Comparison of ENCODE assay signal across 22 mouse cellular contexts in the genomic region with DNA sequence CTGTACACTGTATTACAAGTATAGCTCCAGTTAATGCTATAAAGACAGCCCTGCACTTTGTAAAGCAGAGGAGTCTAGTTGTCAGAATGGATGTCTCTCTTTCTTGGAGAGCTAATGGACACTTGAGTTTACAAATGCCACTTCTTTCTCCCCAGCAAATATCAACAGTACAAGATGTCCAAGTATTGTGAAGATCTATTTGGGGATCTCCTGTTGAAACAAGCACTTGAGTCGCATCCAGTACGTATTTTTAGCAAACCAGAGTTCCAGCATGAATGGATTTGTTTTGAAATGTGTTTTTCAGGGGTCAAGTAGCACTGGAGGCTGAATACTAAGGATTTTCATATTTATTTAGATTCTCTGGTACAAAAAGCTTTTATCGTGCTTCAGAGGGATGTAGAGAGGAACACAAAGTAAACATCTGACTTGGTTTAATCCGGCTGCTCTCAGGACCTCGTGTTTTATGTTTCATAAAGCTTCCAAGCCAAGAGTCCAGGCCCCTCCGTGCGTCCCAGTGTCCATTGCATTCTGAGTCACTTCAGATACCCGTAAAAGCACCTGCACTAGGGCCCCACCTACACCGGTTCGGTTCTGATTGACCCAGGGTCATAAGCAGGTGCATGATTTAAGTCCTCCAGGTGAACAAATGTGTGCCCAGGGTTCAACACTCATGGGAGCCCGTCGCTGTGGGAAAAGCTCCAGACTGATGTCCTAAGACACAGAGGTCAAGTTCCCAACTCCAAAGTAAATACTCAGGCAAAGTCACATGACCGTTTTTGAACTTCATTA.
DNase-seq lines count a peak whose midpoint lies in the region; ATAC-seq and TF ChIP-seq lines count a peak whose summit lies in the region.
"Had no signal": no experiment of that assay in that cellular context is flagged by ENCODE, and none has a peak within 500 bp of the region (broad histone marks: within the 10 kb centered on the region; RNA-seq: fewer than 3 reads in every experiment).

No protein-coding gene starts in this region.

- WGBS in intestine, embryonic 14.5 days = 51% methylated on average over 13 of the region's 13 CpGs
- WGBS in intestine, postnatal 0 days = 44% methylated on average over 13 of the region's 13 CpGs
- 85% methylated on average over 13 of the region's 13 CpGs for WGBS in midbrain, embryonic 11.5 days
- 89% methylated on average over 13 of the region's 13 CpGs for WGBS in midbrain, embryonic 14.5 days
- WGBS in lung, postnatal 0 days = 38% methylated on average over 13 of the region's 13 CpGs

- H3K4me3 ChIP-seq in intestine, embryonic 14.5 days (ENCODE audit: low read depth, low read length) = no peak overlapping the region
- H3K4me3 ChIP-seq in intestine, postnatal 0 days (ENCODE audit: low read depth, low read length) = no peak overlapping the region
- no peak overlapping the region for H3K4me3 ChIP-seq in midbrain, embryonic 11.5 days (ENCODE audit: low read depth, low read length)
- no peak overlapping the region for H3K4me3 ChIP-seq in midbrain, embryonic 14.5 days (replicated peaks; ENCODE audit: low read depth, low read length)
- H3K4me3 ChIP-seq in lung, postnatal 0 days (ENCODE audit: low read depth, low read length) = no peak overlapping the region
- H3K4me3 ChIP-seq: embryonic facial prominence, embryonic 15.5 days; forebrain, embryonic 10.5 days; heart, embryonic 13.5 days; limb, embryonic 12.5 days; neural tube, embryonic 12.5 days; stomach, embryonic 15.5 days had no signal

- H3K36me3 ChIP-seq in intestine, embryonic 14.5 days (ENCODE audit: control insufficient read depth, insufficient read depth, low read length) = no peaks in the 10 kb centered on the region
- H3K36me3 ChIP-seq in intestine, postnatal 0 days (ENCODE audit: control insufficient read depth, insufficient read depth) = no peaks in the 10 kb centered on the region
- no peaks in the 10 kb centered on the region for H3K36me3 ChIP-seq in midbrain, embryonic 11.5 days (ENCODE audit: control insufficient read depth, insufficient read depth, low read length)
- peaks cover 14% of the 10 kb centered on the region; the same call in 1 of the 2 replicates for H3K36me3 ChIP-seq in midbrain, embryonic 14.5 days (ENCODE audit: control insufficient read depth, insufficient read depth, low read length)
- H3K36me3 ChIP-seq in lung, postnatal 0 days (ENCODE audit: insufficient read depth, low read length) = peaks cover 5% of the 10 kb centered on the region; the same call in 1 of the 2 replicates
- H3K36me3 ChIP-seq: embryonic facial prominence, embryonic 15.5 days; neural tube, embryonic 12.5 days; stomach, embryonic 15.5 days had no signal

- no peaks in the 10 kb centered on the region for H3K27me3 ChIP-seq in intestine, embryonic 14.5 days (replicated peaks; ENCODE audit: control insufficient read depth, insufficient read depth, low read length)
- no peaks in the 10 kb centered on the region for H3K27me3 ChIP-seq in intestine, postnatal 0 days (replicated peaks; ENCODE audit: control insufficient read depth, insufficient read depth, low read length)
- no peaks in the 10 kb centered on the region for H3K27me3 ChIP-seq in midbrain, embryonic 11.5 days (ENCODE audit: control insufficient read depth, insufficient read depth, low read length)
- no peaks in the 10 kb centered on the region for H3K27me3 ChIP-seq in midbrain, embryonic 14.5 days (ENCODE audit: control insufficient read depth, insufficient read depth, low read length)
- no peaks in the 10 kb centered on the region for H3K27me3 ChIP-seq in lung, postnatal 0 days (replicated peaks; ENCODE audit: insufficient read depth, low read length)
- H3K27me3 ChIP-seq: embryonic facial prominence, embryonic 15.5 days; heart, embryonic 13.5 days; limb, embryonic 12.5 days; neural tube, embryonic 12.5 days; Patski; stomach, embryonic 15.5 days had no signal

- peak; percentile 85 for TF ChIP-seq EP300 in lung, postnatal 0 days (IDR thresholded peaks at IDR 0.05)

- H3K4me1 ChIP-seq in intestine, embryonic 14.5 days (replicated peaks; ENCODE audit: control insufficient read depth, insufficient read depth, low read length) = 0 out of 2 replicates have a peak, but pooled peaks cover 4% of the 10 kb centered on the region
- no peaks in the 10 kb centered on the region for H3K4me1 ChIP-seq in intestine, postnatal 0 days (replicated peaks; ENCODE audit: control insufficient read depth, insufficient read depth, low read length)
- no peaks in the 10 kb centered on the region for H3K4me1 ChIP-seq in midbrain, embryonic 11.5 days (ENCODE audit: control insufficient read depth, insufficient read depth, low read length)
- no peaks in the 10 kb centered on the region for H3K4me1 ChIP-seq in midbrain, embryonic 14.5 days (ENCODE audit: control insufficient read depth, insufficient read depth, low read length)
- H3K4me1 ChIP-seq in lung, postnatal 0 days (ENCODE audit: insufficient read depth, low read depth, low read length) = no peaks in the 10 kb centered on the region
- H3K4me1 ChIP-seq: embryonic facial prominence, embryonic 15.5 days; forebrain, embryonic 10.5 days; neural tube, embryonic 12.5 days had no signal

- peak; percentile 46 for DNase-seq in intestine, embryonic 14.5 days (ENCODE audit: low spot score)
- DNase-seq in midbrain, embryonic 11.5 days (ENCODE audit: low spot score, missing footprints) = peak; percentile 49
- no peak for DNase-seq in midbrain, embryonic 14.5 days
- peak; percentile 80 for DNase-seq in lung, postnatal 0 days (ENCODE audit: low spot score)
- no peak for DNase-seq in adrenal gland, adult 18-20 months (ENCODE audit: low spot score in 2 of 2)
- no peak for DNase-seq in testis, postnatal 14 days (ENCODE audit: low spot score)
- DNase-seq in cerebellum, postnatal 4 days (ENCODE audit: low spot score in 2 of 2) = no peak
- DNase-seq: adrenal gland, postnatal 25 days; cerebellum, adult 8-10 months; gastrocnemius, postnatal 25 days; liver, postnatal 0 days; spleen, adult 18-20 months; thymus, postnatal 14 days had no signal

- H3K9me3 ChIP-seq in intestine, embryonic 14.5 days (ENCODE audit: control insufficient read depth, low read length) = no peaks in the 10 kb centered on the region
- H3K9me3 ChIP-seq in intestine, postnatal 0 days (ENCODE audit: control insufficient read depth) = no peaks in the 10 kb centered on the region
- H3K9me3 ChIP-seq in midbrain, embryonic 11.5 days (ENCODE audit: control insufficient read depth, low read length) = no peaks in the 10 kb centered on the region
- H3K9me3 ChIP-seq in midbrain, embryonic 14.5 days (ENCODE audit: control insufficient read depth, low read length) = no peaks in the 10 kb centered on the region
- no peaks in the 10 kb centered on the region for H3K9me3 ChIP-seq in lung, postnatal 0 days (ENCODE audit: low read length)
- H3K9me3 ChIP-seq: embryonic facial prominence, embryonic 15.5 days; forebrain, embryonic 10.5 days; heart, embryonic 13.5 days; limb, embryonic 12.5 days; neural tube, embryonic 12.5 days; stomach, embryonic 15.5 days had no signal

- no peak for ATAC-seq in intestine, embryonic 14.5 days (replicated peaks; ENCODE audit: low FRiP score, low TSS enrichment, low read depth)
- ATAC-seq in intestine, postnatal 0 days = no peak
- no peak for ATAC-seq in midbrain, embryonic 11.5 days (ENCODE audit: low FRiP score)
- ATAC-seq in midbrain, embryonic 14.5 days (ENCODE audit: low FRiP score, low TSS enrichment) = no peak
- ATAC-seq in lung, postnatal 0 days = peak; percentile 77
- ATAC-seq: activated CD4-positive, CD25-positive, alpha-beta regulatory T cell, adult 4 months; liver, postnatal 0 days; Patski had no signal

- no peak for TF ChIP-seq CTCF in intestine, postnatal 0 days (IDR thresholded peaks at IDR 0.05; ENCODE audit: low read depth)
- TF ChIP-seq CTCF in lung, postnatal 0 days (IDR thresholded peaks at IDR 0.05) = no peak

- H3K27ac ChIP-seq in intestine, embryonic 14.5 days (ENCODE audit: low read depth) = no peak overlapping the region
- no peak overlapping the region for H3K27ac ChIP-seq in intestine, postnatal 0 days (ENCODE audit: low read depth, low read length)
- no peak overlapping the region for H3K27ac ChIP-seq in midbrain, embryonic 11.5 days (ENCODE audit: low read depth, low read length)
- H3K27ac ChIP-seq in midbrain, embryonic 14.5 days (replicated peaks; ENCODE audit: low read depth, low read length) = no peak overlapping the region
- H3K27ac ChIP-seq in lung, postnatal 0 days (ENCODE audit: low read length) = no peak overlapping the region
- H3K27ac ChIP-seq: embryonic facial prominence, embryonic 15.5 days; heart, embryonic 13.5 days; limb, embryonic 12.5 days; neural tube, embryonic 12.5 days; stomach, embryonic 15.5 days had no signal

- H3K9ac ChIP-seq in intestine, embryonic 14.5 days (ENCODE audit: low read length) = no peak overlapping the region
- H3K9ac ChIP-seq in intestine, postnatal 0 days (ENCODE audit: low read depth, low read length) = no peak overlapping the region
- no peak overlapping the region for H3K9ac ChIP-seq in midbrain, embryonic 11.5 days (ENCODE audit: low read length)
- no peak overlapping the region for H3K9ac ChIP-seq in midbrain, embryonic 14.5 days (replicated peaks; ENCODE audit: low read length)
- no peak overlapping the region for H3K9ac ChIP-seq in lung, postnatal 0 days (replicated peaks; ENCODE audit: low read depth)
- H3K9ac ChIP-seq: embryonic facial prominence, embryonic 15.5 days; heart, embryonic 13.5 days; limb, embryonic 12.5 days; liver, postnatal 0 days; neural tube, embryonic 12.5 days; stomach, embryonic 15.5 days had no signal

- no peak overlapping the region for H3K4me2 ChIP-seq in intestine, embryonic 14.5 days (ENCODE audit: low read length)
- no peak overlapping the region for H3K4me2 ChIP-seq in intestine, postnatal 0 days (replicated peaks; ENCODE audit: low read depth)
- no peak overlapping the region for H3K4me2 ChIP-seq in midbrain, embryonic 11.5 days
- no peak overlapping the region for H3K4me2 ChIP-seq in midbrain, embryonic 14.5 days (ENCODE audit: low read length)
- no peak overlapping the region for H3K4me2 ChIP-seq in lung, postnatal 0 days (replicated peaks; ENCODE audit: low read depth, low read length)
- H3K4me2 ChIP-seq: embryonic facial prominence, embryonic 15.5 days; heart, embryonic 13.5 days; limb, embryonic 12.5 days; neural tube, embryonic 12.5 days; stomach, embryonic 15.5 days had no signal

Comparison
In these comparisons a context has a peak if more than half of its experiments do, and no peak if none do; other contexts are left out.
1. DNase-seq: peak in intestine, embryonic 14.5 days (single experiment), midbrain, embryonic 11.5 days (single experiment) and lung, postnatal 0 days (single experiment); none in midbrain, embryonic 14.5 days (single experiment), adrenal gland, adult 18-20 months (0 of 2), testis, postnatal 14 days (single experiment) and cerebellum, postnatal 4 days (0 of 2).